Mouse (Mus musculus): ENCODE data around the gene Gm28053. TPM values are rescaled to one million over a fixed set of nuclear protein-coding genes. Genes with fewer than 3 reads are reported as not detected.
"Not testable (repeated sequence)": the region's sequence is repeated elsewhere in the genome, so short reads cannot be mapped to it uniquely, and the experiment has no call there.

Gene Gm28053
- polyA plus RNA-seq, 1 experiment from 2014 or later: not detected

DNA sequence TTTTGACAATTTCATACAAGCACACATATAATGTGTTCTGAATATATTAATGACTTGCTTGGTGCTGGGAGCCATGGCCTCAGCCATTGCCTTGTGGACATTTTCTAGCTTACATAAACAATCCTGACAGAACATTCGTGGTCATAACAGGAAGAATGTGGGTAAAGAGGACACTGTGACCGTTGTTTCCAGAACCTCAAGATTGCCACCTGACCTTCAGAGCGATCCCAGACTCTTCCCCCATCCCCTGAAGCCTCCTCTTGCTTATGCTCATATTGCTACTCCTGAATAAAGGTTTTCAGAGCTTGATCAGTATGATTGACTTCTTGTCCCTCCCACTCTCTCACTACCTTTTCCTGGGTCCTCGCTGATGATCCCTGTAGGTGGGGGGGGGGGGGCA, 40.0 kb upstream of the Gm28053 start:
- H3K4me2 ChIP-seq (replicated peaks; ENCODE audit: low read depth, low read length): no peak overlapping the region
- 85% methylated on average over 4 of the region's 4 CpGs for WGBS
- H3K27me3 ChIP-seq (ENCODE audit: control insufficient read depth, insufficient read depth, low read length): no peaks in the 10 kb centered on the region

DNA sequence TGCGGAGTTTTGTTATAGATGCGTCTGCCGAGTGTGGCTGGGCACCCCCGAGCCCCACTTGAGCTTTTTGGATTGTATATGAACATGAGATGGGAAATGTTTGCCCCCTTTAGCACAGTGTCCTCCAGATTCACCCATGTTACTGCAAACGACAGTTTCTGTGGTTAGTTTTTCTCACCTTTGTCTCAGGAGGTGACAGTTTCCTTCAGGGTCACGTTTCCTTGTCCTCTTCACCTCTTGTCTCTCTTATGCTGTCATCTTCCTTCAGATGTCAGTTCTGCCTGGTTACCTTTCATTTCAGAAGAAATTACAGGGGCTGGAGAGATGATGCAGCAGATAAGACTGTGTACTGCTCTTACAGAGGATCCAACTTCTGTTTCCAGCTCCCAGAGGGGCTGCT, 38.7 kb upstream of the Gm28053 start:
- WGBS: 87% methylated on average over 6 of the region's 6 CpGs
- Histone ChIP-seq H3K4me1 (replicated peaks; ENCODE audit: control insufficient read depth, insufficient read depth, low read length) (peaks cover 3% of the 10 kb centered on the region; the same call in 1 of the 2 replicates), H3K9me3 (ENCODE audit: control insufficient read depth, low read length) (no peaks in the 10 kb centered on the region), H3K27me3 (ENCODE audit: control insufficient read depth, insufficient read depth, low read length) (no peaks in the 10 kb centered on the region), H3K36me3 (ENCODE audit: control insufficient read depth, insufficient read depth, low read length) (no peaks in the 10 kb centered on the region), H3K27ac (ENCODE audit: low read depth, low read length) (no peak overlapping the region), H3K4me2 (replicated peaks; ENCODE audit: low read depth, low read length) (no peak overlapping the region), H3K9ac (ENCODE audit: low read depth, low read length) (no peak overlapping the region), H3K4me3 (ENCODE audit: low read depth, low read length) (no peak overlapping the region)
- DNase-seq (ENCODE audit: low spot score): no peak
- ATAC-seq (ENCODE audit: low FRiP score): no peak

More for the DNA sequence above, 40.0 kb upstream of the Gm28053 start:
- ATAC-seq (ENCODE audit: low FRiP score): no peak
- DNase-seq (ENCODE audit: low spot score): no peak
- H3K9me3 ChIP-seq (ENCODE audit: control insufficient read depth, low read length): no peaks in the 10 kb centered on the region
- H3K36me3 ChIP-seq (ENCODE audit: control insufficient read depth, insufficient read depth, low read length): no peaks in the 10 kb centered on the region
- no peak overlapping the region for H3K4me3 ChIP-seq (ENCODE audit: low read depth, low read length)
- no peak overlapping the region for H3K9ac ChIP-seq (ENCODE audit: low read depth, low read length)
- no peak overlapping the region for H3K27ac ChIP-seq (ENCODE audit: low read depth, low read length)
- H3K4me1 ChIP-seq (replicated peaks; ENCODE audit: control insufficient read depth, insufficient read depth, low read length): peaks cover 3% of the 10 kb centered on the region; the same call in 1 of the 2 replicates

DNA sequence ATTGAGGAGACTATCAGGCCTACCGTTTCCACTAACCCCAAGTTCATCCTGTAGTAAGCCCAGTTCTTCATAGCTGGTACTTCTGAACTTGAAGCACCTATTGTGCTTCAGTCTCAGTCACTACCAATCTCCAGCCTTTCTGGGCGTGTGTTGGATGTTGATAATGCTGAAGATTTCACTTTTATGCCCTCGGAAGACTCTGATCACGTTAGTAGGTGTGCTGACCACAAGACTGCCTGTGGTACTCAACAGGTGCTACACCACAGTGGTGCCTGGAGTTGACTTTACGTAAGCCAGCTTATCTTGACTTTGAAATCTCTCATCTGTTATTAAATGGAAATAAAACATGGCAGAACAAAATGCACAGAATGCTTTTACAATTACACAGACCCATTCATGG, 38.0 kb upstream of the Gm28053 start:
- no peak for ATAC-seq (ENCODE audit: low FRiP score)
- WGBS: 82% methylated on average over 5 of the region's 5 CpGs

DNA sequence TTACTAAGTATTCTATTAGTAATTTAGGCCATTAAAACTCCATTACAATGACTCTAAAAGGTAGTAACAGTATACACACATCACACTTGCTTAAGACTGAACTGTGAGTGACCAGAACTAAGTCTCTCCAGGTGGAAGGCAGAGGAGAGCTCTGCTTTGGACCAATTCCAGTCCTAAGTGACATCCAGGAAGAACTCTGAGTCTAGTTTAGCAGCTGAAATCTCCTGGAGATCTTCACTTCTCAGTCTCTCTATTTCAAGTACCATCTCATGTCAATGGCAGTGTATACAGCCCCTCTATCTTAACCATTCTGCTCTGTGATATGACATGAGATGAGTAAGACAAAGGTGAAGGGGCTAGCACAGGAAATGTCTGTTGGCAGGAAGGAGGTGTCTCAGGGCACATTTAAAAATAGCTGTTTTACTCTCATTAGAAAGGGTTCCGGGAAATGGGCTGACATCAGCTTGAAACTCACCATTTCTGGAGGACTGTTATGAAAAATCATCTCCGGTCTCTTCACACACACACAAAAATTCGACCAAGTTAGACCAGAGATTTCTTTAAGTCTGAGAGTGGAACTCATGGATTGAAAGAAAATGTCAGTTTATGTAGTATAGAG, 36.8 kb upstream of the Gm28053 start:
- no peaks in the 10 kb centered on the region for H3K4me1 ChIP-seq (replicated peaks; ENCODE audit: control insufficient read depth, insufficient read depth, low read length)
- no peak overlapping the region for H3K4me3 ChIP-seq (ENCODE audit: low read depth, low read length)
- no peaks in the 10 kb centered on the region for H3K27me3 ChIP-seq (ENCODE audit: control insufficient read depth, insufficient read depth, low read length)
- no peak overlapping the region for H3K9ac ChIP-seq (ENCODE audit: low read depth, low read length)
- DNase-seq (ENCODE audit: low spot score) (no peak), ATAC-seq (ENCODE audit: low FRiP score) (no peak)
- no peaks in the 10 kb centered on the region for H3K9me3 ChIP-seq (ENCODE audit: control insufficient read depth, low read length)
- no peak overlapping the region for H3K4me2 ChIP-seq (replicated peaks; ENCODE audit: low read depth, low read length)
- H3K27ac ChIP-seq (ENCODE audit: low read depth, low read length): no peak overlapping the region
- no peaks in the 10 kb centered on the region for H3K36me3 ChIP-seq (ENCODE audit: control insufficient read depth, insufficient read depth, low read length)
- 78% methylated on average over 3 of the region's 3 CpGs for WGBS

More for the DNA sequence above, 38.0 kb upstream of the Gm28053 start:
- no peaks in the 10 kb centered on the region for H3K36me3 ChIP-seq (ENCODE audit: control insufficient read depth, insufficient read depth, low read length)
- no peaks in the 10 kb centered on the region for H3K9me3 ChIP-seq (ENCODE audit: control insufficient read depth, low read length)
- H3K27ac ChIP-seq (ENCODE audit: low read depth, low read length): no peak overlapping the region
- no peaks in the 10 kb centered on the region for H3K27me3 ChIP-seq (ENCODE audit: control insufficient read depth, insufficient read depth, low read length)
- H3K4me1 ChIP-seq (replicated peaks; ENCODE audit: control insufficient read depth, insufficient read depth, low read length): peaks cover 3% of the 10 kb centered on the region; the same call in 1 of the 2 replicates
- DNase-seq (ENCODE audit: low spot score): no peak
- H3K4me3 ChIP-seq (ENCODE audit: low read depth, low read length): no peak overlapping the region
- H3K9ac ChIP-seq (ENCODE audit: low read depth, low read length): no peak overlapping the region
- H3K4me2 ChIP-seq (replicated peaks; ENCODE audit: low read depth, low read length): no peak overlapping the region

DNA sequence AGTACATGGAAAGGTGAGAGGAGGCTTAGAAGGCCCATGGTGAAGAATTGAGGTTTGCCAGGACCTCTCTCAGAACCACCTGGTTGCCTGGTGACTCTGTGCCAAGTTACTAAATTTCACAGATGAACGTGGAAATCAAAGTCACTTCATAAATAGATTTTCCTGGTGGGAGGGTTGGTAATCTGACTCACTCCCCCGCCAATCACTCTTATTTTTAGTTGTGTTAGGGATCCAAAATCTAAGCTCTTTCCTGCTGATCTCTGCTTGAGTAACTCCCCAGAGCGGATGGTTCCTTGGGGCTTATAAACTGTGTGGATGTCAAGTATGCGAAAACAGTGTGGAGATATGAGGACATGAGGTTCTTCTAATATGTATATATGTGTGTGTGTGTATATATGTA, 36.1 kb upstream of the Gm28053 start:
- ATAC-seq (ENCODE audit: low FRiP score): no peak
- no peaks in the 10 kb centered on the region for H3K36me3 ChIP-seq (ENCODE audit: control insufficient read depth, insufficient read depth, low read length)
- H3K4me3 ChIP-seq (ENCODE audit: low read depth, low read length): no peak overlapping the region
- H3K9ac ChIP-seq (ENCODE audit: low read depth, low read length): no peak overlapping the region
- no peaks in the 10 kb centered on the region for H3K27me3 ChIP-seq (ENCODE audit: control insufficient read depth, insufficient read depth, low read length)
- DNase-seq (ENCODE audit: low spot score): no peak
- H3K4me1 ChIP-seq (replicated peaks; ENCODE audit: control insufficient read depth, insufficient read depth, low read length): no peaks in the 10 kb centered on the region
- no peak overlapping the region for H3K27ac ChIP-seq (ENCODE audit: low read depth, low read length)
- no peak overlapping the region for H3K4me2 ChIP-seq (replicated peaks; ENCODE audit: low read depth, low read length)
- 77% methylated on average over 4 of the region's 4 CpGs for WGBS
- H3K9me3 ChIP-seq (ENCODE audit: control insufficient read depth, low read length): no peaks in the 10 kb centered on the region

DNA sequence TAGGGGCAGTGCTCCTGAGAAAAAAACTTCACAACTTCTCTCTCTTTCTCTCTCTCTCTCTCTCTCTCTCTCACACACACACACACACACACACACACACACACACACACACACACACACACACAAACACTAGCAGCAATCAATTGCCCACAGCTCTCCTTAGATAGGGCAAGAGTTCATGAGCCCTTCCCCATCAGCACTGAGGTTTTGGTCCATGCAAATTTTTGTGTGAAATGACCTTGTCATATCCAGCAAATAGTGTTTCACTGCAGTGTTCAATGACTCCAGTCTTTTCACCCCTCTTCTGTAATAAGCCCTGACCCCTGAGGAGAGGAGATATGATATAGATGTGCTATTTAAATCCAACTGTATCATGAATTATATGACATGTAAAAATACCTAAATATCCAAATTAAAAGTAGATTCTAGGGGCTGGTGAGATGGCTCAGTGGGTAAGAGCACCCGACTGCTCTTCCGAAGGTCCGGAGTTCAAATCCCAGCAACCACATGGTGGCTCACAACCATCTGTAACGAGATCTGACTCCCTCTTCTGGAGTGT, 35.1 kb upstream of the Gm28053 start:
- not testable (repeated sequence) for ATAC-seq (ENCODE audit: low FRiP score); H3K4me2 ChIP-seq (replicated peaks; ENCODE audit: low read depth, low read length); H3K27me3 ChIP-seq (ENCODE audit: control insufficient read depth, insufficient read depth, low read length); H3K4me1 ChIP-seq (replicated peaks; ENCODE audit: control insufficient read depth, insufficient read depth, low read length); DNase-seq (ENCODE audit: low spot score); H3K27ac ChIP-seq (ENCODE audit: low read depth, low read length); H3K9me3 ChIP-seq (ENCODE audit: control insufficient read depth, low read length); H3K9ac ChIP-seq (ENCODE audit: low read depth, low read length); H3K4me3 ChIP-seq (ENCODE audit: low read depth, low read length); H3K36me3 ChIP-seq (ENCODE audit: control insufficient read depth, insufficient read depth, low read length)
- 94% methylated on average over 3 of the region's 4 CpGs for WGBS

DNA sequence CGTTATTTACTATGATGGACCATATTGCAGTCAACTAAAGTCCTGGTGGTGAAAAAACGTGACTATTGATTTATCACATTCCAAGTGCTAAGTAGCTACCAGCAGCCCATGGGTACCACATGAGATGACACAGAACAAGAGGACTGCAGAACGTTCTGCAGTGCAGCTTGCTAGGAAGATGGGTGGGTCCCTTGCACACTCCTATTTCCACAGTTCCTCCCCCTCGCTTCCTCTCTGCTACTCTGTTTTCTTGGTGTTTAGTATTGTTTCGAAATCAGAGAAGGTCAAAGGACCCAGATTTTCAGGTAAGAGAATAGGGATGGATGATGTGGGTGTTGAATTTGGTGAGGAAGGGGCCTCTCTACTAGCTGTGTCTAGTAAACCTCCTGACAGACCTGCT, 34.1 kb upstream of the Gm28053 start, which contains the start of gene Gimap4:
TSS of gene Gimap4 (plus strand) at position 231 of the 400 bp plus-strand sequence.
- Histone ChIP-seq H3K27ac (ENCODE audit: low read depth, low read length) (no peak within 1 kb of the TSS), H3K4me1 (replicated peaks; ENCODE audit: control insufficient read depth, insufficient read depth, low read length) (no peaks in the 10 kb centered on the region), H3K27me3 (ENCODE audit: control insufficient read depth, insufficient read depth, low read length) (no peaks in the 10 kb centered on the region), H3K36me3 (ENCODE audit: control insufficient read depth, insufficient read depth, low read length) (no peaks in the 10 kb centered on the region), H3K9ac (ENCODE audit: low read depth, low read length) (no peak within 1 kb of the TSS), H3K4me2 (replicated peaks; ENCODE audit: low read depth, low read length) (no peak within 1 kb of the TSS), H3K4me3 (ENCODE audit: low read depth, low read length) (no peak within 1 kb of the TSS), H3K9me3 (ENCODE audit: control insufficient read depth, low read length) (no peaks in the 10 kb centered on the region)
- DNase-seq (ENCODE audit: low spot score) (no peak), ATAC-seq (ENCODE audit: low FRiP score) (no peak)
- 79% methylated on average over 5 of the region's 5 CpGs for WGBS

DNA sequence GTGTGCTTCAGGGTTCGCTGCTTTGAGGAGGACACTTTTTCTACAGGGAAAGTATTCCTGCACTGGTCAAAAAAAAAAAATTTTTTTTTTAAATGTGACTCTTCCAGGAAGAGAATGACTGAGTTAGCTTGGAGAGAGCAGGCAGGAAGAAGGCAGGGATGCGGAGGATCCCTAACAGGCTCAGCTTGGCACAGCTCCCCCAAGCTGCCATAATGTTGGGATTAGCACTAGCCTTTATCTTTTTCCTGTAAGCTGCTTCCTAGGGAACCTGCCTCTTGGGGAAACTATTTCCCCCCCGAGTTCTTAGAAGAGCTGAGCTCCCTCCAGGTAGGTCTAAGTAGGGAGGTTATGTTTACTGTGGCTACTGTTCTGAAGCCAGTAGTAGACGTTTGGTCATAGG, 33.6 kb upstream of the Gm28053 start:
- Histone ChIP-seq H3K9ac (ENCODE audit: low read depth, low read length) (no peak overlapping the region), H3K9me3 (ENCODE audit: control insufficient read depth, low read length) (no peaks in the 10 kb centered on the region), H3K4me1 (replicated peaks; ENCODE audit: control insufficient read depth, insufficient read depth, low read length) (no peaks in the 10 kb centered on the region), H3K36me3 (ENCODE audit: control insufficient read depth, insufficient read depth, low read length) (no peaks in the 10 kb centered on the region), H3K27me3 (ENCODE audit: control insufficient read depth, insufficient read depth, low read length) (no peaks in the 10 kb centered on the region), H3K4me2 (replicated peaks; ENCODE audit: low read depth, low read length) (no peak overlapping the region), H3K4me3 (ENCODE audit: low read depth, low read length) (no peak overlapping the region), H3K27ac (ENCODE audit: low read depth, low read length) (no peak overlapping the region)
- no peak for ATAC-seq (ENCODE audit: low FRiP score)
- DNase-seq (ENCODE audit: low spot score): no peak
- WGBS: 64% methylated on average over 4 of the region's 4 CpGs

DNA sequence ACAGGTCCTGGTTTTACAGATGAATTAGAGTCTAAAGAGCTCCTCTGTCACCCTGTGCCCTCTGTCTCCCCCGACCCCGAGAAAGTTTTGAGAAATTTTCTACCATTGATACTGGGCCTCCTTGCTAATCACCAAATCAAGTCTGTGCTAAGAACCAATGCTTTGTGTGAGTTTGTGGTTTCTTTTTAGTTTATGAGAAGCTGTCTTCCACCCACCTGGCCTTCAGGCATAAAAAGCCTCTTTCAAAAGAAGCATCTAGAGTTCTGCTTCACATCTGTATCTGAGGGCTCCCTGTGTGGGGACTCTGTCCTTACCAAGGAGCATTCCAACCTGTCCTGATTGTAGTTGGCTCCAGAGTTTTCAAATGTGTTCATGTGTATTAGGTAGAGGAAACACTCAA, 33.2 kb upstream of the Gm28053 start:
- H3K27ac ChIP-seq (ENCODE audit: low read depth, low read length): no peak overlapping the region
- WGBS: 92% methylated on average over 2 of the region's 2 CpGs
- no peak overlapping the region for H3K4me3 ChIP-seq (ENCODE audit: low read depth, low read length)
- H3K9me3 ChIP-seq (ENCODE audit: control insufficient read depth, low read length): no peaks in the 10 kb centered on the region
- DNase-seq (ENCODE audit: low spot score): no peak
- H3K9ac ChIP-seq (ENCODE audit: low read depth, low read length): no peak overlapping the region
- no peak overlapping the region for H3K4me2 ChIP-seq (replicated peaks; ENCODE audit: low read depth, low read length)
- no peaks in the 10 kb centered on the region for H3K27me3 ChIP-seq (ENCODE audit: control insufficient read depth, insufficient read depth, low read length)
- no peaks in the 10 kb centered on the region for H3K4me1 ChIP-seq (replicated peaks; ENCODE audit: control insufficient read depth, insufficient read depth, low read length)
- ATAC-seq (ENCODE audit: low FRiP score): no peak
- H3K36me3 ChIP-seq (ENCODE audit: control insufficient read depth, insufficient read depth, low read length): no peaks in the 10 kb centered on the region
